Mouse (Mus musculus) megakaryocyte-erythroid progenitor cell, adult 5-6 weeks (primary cell): ENCODE measurements around the gene Cyp4a10. TPM values are rescaled to one million over a fixed set of nuclear protein-coding genes. Genes with fewer than 3 reads are reported as not detected.
"Not testable (repeated sequence)": the region's sequence is repeated elsewhere in the genome, so short reads cannot be mapped to it uniquely, and the experiment has no call there.

Experiments used
- ATAC-seq: replicated peaks from 2 replicates; pipeline ENCODE4 v1.8.0; 2016; ENCODE audit warnings: mild to moderate bottlenecking, inconsistent platforms; ENCODE audit not compliant: severe bottlenecking, poor library complexity, low FRiP score, low TSS enrichment
- total RNA-seq, 2 experiments: library from RNA; stranded (forward) in 1 of 2; stranded (reverse) in 1 of 2; fragments of 200-1000, 215-1000 nt in 1 of 2; fragments of >200 nt in 1 of 2; fragmentation: Nextera tagmentation in 1 of 2; gene quantifications; 2 replicates each; pipeline ENCODE4 v1.2.3; 2014 to 2017

The Cyp4a10 gene
- total RNA-seq (2014; fragmentation: Nextera tagmentation) (not detected in 2 replicates), total RNA-seq (2017) (not detected in 2 replicates)

DNA sequence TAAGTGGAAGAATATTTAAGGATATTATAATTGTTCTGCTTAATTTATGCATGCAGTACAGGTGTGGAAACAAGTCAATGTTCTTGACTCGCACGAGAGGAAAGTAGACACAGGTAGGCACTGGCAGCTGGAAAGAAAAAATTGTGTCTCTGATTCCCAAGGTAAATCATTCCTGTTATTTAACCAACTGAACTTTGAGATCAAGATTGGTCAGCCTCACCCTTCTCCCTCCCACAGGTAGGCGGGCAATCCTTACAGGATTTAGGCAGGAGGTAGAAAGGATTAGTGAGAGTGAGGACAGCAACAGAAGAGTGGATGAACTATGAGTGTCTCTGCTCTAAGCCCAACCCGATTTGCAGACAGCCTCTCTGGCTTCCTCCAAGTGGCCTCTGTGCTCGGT lies at the start of gene Cyp4a10:
Gene Cyp4a10 (plus strand): TSS at position 265 of the 400 bp plus-strand sequence.
- not testable (repeated sequence) for ATAC-seq

DNA sequence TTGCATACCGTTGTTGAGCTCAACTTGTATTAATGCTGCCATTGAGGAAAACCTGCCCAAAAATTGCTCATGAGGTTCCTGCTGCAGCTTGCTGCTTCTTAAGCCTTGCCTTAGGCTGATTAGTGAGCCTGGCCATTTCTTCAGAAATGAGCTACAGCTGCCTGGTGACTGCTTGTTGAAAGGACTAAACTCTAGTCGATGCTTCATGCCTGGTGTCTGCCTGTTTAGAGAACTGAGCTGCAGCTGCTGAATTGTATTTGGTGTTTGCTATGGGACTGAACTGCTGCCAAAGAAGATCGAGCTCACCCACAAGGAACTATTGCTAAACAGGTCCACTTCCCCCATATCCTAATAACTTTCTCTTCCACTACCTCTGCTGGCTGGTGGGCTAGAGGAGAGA lies 44.5 kb upstream of the Cyp4a10 start:
- not testable (repeated sequence) for ATAC-seq

DNA sequence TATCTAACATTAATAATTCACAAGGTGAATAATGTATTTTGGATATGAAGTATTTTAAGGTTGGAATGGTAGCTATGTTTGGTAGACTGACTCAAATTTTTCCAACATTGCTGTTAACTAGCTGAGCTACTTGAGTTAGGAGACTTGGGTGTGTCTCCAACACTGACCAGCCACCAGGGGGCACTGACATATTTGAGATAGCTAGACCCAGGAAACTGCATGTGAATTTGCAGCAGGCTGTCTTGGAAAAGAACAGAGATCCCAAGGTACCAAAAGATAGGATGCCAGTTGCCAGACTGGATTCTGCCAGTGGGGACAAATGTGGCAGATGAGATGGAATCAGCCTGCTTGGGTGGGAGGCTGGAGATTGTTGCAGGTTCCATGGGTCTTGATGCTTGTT lies 42.0 kb upstream of the Cyp4a10 start:
- peak; percentile 94 for ATAC-seq

DNA sequence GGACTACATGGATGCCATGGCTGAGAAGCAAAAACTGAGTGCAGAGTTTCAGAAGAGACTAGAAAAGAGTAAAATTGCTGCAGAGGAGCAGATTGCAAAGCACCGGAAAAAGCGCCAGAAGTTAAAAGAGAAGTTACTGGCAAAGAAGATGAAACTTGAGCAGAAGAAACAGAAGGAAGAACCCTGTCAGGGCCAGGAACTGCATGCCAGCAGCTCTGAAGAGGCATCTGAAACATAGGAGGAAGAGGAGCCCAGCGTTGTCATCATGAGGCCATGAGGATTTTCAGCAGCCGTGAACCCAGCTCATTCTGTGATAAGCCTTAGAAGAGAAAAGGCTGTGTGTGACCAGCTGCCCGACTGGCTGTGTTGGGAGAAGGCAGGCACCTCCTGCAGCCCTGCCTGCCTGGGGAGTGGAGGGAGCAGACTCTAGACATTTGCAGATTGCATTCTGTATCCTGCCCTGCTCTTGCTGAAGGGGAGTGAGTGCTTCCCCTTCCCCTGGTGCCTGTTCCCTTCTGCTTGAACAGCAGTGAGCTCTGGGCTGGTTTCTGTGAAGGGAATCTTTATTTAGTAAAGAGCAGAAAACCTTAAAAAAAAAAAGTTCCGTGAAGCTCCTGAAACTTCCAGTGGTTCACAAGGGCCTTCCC lies 36.9 kb upstream of the Cyp4a10 start:
- ATAC-seq = no peak

DNA sequence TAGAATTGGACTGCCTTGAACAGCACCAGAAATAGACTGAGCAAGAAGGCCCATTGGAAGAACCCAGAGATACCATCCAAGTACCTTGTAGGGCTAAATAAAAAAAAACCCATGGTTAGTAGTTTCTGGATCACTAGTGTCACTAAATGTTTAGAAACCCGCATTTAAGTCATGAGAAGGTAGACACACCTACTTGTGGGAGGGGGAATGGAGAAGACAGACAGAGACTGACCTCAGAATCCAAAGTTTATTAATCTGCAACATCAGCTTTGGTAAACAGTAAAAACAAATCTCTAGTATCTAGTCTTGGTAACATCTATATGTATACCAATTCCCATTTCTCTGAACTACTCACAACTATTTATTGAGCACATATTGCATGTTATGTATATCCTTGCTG lies 22.1 kb upstream of the Cyp4a10 start, which contains the start of gene Cyp4a14:
Gene Cyp4a14 (minus strand): TSS at position 142 of the 400 bp plus-strand sequence.
- ATAC-seq = no peak

DNA sequence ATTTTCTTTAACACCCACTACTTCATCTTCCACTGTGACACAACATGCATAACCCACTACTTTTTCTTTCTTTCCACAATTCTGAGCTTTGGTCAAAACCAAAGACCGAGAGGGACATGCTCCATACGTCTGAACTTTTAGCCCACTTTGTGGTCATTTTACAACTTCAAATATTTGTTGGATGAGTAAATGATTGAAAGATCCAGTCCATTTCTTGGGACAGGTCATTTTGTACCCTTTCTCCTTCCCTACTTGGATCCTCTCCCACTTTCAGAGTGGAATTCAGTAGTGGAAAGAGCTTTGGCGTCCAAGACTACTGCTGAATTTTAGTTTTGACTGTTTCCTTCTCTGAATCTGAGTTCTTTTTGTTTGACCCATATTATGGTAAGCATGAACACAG lies 20.6 kb upstream of the Cyp4a10 start:
- ATAC-seq = no peak

DNA sequence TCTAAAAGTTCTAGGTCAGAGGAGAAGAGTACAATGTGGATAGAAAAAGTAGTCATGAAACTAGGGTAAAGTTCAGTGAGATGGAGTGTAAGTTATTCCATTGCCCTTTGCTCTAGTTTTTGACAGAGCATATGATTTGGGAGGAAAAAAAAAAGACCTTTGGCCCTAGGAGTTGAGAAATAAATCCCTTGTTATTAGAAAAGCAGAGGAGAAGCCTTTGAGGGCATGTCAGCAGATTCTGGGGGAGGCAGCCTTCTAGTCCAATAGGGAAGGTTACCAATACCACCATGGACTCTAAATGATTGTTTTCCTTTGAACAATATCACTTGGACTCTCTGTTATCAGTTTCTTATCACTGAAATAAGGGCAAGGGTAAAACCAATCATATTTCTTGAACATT lies 4.1 kb upstream of the Cyp4a10 start:
- ATAC-seq = not testable (repeated sequence)

DNA sequence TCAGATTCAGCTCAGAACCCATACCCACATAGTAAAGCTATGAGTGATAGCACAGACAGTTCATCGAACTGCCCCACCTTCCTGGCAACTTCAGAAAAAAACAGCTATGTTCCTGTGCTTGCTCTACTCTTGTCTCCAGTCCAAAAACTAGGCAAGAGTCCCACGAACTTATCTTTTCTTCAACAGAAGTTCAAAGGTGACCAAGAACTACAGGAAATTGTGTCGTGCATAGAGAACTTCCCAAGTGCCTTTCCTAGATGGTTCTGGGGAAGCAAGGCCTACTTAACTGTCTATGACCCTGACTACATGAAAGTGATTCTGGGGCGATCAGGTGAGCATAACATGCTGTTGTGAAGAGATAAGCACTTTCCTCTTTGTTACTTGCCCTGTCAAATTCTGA lies 1.4 kb downstream of the Cyp4a10 start:
- no peak for ATAC-seq

DNA sequence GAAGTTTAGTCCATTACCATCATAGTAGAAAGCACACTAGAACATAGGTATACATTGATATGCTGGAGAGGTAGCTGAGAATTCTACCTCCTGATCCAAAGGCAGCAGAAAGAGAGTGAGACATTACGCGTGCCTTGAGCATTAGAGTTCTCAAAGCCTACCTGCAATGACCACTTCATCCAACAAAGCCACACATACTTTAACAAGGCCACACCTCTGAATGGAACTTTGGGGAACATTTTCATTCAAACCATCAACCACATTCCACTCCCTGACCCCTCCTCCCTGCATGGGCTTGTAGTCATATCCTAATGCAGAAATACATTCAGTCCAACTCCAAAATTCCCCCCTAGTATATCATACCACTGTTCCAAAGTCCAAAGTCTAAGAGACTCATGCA lies 3.7 kb downstream of the Cyp4a10 start:
- no peak for ATAC-seq

DNA sequence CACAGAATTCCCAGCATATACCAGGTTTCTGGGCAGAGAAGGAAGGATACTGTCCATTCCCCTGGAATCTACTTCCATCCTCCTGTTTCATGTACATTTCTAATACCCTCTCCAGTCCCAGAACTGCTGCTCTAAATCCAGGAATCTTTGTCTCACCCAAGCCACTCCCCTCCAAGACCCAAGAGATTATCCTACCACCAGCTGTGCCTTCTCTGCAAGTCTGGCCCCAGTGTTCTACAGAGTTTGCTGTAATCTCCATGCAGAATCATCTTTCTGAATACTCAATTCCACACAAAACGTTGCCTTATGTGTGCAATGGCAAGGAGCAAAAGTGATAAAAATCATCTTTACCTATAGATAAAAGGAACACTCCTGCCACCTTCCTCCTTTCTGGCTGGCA lies 27.0 kb downstream of the Cyp4a10 start:
- ATAC-seq = no peak

DNA sequence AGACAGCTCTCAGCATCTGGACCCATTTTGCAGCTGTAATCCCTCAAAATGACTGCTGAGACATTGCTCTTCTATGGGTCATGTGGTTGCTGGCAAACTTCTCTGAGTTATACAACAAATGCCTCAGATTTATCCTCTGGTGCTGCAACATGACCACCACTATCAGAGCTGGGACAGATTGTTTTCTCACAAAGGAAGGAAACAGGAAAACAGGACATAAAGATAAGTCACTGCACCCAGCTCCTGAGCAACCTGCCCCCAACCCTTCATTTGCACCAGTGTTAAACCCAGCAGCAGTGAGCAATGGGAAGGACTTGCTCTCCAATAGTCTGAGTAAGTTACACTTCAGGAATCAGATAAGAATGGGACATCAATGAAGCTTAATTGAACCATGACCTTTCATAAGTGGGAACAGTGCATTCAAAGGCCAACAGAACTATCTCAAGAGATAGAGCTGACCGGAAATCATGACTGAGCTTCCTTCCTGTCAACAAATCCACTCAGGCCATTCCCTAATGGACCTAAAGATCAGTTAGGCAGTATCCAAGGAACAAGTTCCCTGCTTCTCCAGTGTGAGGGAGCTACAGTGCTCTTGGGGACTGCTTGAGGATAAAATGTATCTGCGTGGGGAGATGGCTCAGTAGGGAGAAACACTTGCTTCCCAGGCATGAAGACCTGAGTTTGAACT lies 28.2 kb downstream of the Cyp4a10 start:
- ATAC-seq = no peak

DNA sequence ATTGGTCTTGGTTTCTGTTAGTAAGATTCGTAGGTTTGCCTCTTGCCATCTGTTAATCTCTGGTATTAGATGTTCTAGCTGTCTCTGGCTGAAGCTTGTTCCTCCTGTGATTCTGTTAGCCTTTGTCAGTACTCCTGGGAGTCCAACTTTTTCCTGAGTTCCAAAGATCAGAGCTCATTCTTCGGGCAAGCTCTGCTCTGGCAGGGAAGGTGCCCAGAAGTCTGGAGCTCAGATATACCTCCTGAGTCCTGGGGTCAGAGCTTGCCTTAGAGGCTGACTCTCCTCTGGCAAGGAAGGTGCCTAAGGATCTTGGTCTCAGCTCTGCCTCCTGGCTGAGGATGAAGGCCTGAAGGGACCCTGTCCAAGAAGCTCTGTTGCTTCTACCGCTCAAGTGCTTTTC lies 34.7 kb downstream of the Cyp4a10 start:
- ATAC-seq = no peak

DNA sequence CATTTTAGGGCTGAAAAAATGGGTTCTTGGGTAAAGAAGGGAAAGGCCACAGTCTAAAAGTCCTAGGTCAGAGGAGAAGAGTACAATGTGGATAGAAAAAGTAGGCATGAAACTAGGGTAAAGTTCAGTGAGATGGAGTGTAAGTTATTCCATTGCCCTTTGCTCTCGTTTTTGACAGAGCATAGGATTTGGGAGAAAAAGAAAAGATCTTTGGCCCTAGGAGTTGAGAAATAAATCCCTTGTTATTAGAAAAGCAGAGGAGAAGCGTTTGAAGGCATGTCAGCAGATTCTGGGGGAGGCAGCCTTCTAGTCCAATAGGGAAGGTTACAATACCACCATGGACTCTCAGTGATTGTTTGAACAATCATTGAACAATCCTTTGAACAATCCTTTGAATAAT lies 37.4 kb downstream of the Cyp4a10 start:
- no peak for ATAC-seq

DNA sequence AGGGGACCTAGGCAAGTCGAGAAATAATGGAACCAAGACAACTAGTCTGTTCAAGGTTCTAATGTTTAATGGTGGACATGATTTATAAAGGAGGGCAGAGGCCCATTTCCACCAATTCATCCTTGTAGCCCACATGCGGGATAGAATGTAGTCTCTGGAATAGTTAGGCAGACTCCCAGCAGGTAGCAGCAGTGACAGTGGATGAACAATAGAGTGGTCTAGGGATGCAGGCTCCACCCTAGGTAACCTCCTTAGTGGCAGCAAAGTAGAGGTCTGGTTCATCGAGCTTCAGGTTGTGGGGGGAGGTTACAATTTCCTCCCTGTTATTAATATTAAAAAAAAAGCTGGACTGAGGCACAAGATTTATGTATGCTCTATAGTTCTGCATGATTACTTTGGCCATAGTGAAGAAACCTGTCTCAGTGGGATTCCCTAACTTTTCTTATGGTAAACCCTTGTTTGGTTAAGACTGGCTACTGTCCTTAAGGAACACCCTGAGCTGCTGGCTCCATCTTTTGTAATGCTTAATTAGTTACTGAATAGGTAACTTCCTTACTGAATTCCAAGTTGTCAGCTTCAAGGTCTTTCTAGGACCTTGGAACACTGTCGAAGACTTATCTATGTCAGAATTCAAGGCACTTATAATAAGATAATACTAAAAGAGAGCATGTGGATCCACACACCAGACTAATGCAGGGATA lies 39.9 kb downstream of the Cyp4a10 start:
- no peak for ATAC-seq

DNA sequence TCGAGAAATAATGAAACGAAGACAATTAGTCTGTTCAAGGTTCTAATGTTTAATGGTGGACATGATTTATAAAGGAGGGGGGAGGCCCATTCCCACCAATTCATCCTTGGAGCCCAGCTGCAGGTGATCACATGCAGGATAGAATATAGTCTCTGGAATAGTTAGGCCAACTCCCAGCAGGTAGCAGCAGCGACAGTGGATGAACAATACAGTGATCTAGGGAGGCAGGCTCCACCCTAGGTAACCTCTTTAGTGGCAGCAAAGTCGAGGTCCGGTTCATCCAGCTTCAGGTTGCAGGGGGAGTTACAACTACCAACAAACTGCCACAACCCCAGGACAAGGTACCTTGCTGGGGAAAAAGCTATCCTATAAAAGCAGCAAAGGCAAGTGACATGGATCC lies 43.2 kb downstream of the Cyp4a10 start:
- ATAC-seq = not testable (repeated sequence)

DNA sequence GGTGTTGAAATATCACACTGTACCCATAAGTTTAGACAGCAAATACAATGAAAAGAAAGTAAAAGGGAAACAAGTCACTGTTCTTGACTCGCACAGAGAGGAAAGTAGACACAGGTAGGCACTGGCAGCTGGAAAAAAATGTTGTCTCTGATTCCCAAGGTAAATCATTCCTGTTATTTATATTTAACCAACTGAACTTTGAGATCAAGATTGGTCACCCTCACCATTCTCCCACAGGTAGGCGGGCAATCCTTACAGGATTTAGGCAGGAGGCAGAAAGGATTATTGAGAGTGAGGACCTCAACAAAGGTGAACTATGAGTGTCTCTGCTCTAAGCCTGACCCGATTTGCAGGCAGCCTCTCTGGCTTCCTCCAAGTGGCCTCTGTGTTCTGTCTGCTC lies 45.3 kb downstream of the Cyp4a10 start, which contains the start of gene Cyp4a31:
Gene Cyp4a31 (plus strand): TSS at position 249 of the 400 bp plus-strand sequence.
- ATAC-seq = no peak

DNA sequence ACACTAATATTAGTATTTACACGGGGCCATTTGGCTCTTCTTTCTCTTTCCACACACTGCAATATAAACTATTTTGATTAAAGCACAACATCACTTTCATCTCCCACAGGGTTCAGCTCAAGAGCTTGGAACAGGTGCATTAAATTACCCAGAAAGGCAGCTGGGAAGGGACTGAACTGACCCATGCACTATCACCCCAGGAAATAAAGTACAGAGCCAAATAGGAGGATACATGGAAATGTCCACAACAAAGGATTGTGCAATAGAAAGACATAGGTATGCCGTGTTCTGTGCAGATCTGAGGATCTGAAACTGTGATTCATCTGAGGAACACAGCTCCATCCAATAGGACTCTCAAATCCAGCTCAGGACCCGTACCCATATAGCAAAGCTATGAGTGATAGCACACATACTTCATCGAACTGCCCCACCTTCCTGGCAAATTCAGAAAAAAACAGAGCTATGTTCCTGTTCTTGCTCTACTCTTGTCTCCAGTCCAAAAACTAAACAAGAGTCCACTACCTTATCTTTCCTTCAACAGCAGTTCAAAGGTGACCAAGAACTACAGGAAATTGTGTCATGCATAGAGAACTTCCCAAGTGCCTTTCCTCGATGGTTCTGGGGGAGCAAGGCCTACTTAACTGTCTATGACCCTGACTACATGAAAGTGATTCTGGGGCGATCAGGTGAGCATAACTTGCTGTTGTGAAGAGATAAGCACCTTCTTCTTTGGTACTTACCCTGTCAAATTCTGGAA lies 46.6 kb downstream of the Cyp4a10 start:
- not testable (repeated sequence) for ATAC-seq

DNA sequence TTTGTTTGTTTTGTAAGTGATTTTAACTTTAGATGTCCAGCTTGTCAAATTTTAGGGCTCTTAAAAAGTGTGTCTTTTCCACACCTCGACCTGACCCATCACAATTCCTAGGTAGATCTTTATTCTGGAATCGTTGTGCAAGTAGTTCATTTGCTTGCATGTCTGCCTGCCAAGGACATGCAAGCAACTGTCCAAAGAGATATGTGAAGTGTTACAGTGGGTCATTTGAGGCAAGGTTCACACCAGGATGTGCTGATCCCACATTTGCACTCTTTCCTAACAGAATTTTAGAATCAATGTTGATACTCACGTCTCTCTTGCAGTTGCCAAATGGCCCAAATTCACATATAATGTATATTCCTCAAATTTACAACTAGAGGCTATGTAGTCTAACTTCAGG lies 57.2 kb downstream of the Cyp4a10 start:
- ATAC-seq = no peak

DNA sequence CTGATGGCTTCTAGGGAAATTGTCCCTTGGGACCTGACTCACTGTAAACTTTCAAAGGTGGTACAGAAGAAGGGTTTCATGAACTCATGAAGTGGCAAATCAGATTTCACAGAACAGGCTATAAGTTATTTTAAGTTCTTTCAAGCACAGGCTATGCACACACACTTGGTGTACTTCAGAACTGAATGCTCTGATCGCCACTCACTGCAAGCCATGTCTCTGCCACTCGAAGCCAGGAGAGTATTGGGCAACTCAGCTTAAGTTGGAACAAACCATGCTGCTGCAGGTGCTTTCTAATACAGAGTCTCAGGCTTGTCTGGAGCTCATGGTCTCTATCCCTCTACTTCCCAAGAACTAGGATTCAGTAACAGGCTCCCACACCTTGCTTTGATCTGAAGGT lies 57.7 kb downstream of the Cyp4a10 start:
- ATAC-seq = no peak

DNA sequence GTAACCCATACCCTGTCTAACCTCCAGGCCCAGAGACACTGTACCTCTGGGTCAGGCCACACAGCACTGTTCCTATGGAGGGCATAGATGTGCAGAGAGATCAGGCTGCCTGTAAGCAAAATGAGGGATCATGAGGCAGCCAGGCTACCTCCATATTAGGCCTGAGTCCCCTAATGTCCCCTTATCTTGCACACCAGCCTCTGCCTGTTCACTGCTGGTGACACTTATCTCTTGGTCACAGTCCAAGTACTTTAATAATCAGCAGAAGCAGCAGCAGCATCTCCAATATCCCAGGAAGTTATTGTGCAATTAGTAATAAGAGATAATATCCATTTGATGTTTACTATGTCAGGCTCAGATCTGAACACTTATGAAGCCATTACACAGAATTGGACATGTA lies 65.0 kb downstream of the Cyp4a10 start:
- ATAC-seq = peak; percentile 100
